Mouse (Mus musculus) forebrain, embryonic 16.5 days (tissue): ENCODE measurements around the gene Gchfr. TPM values are rescaled to one million over a fixed set of nuclear protein-coding genes. Genes with fewer than 3 reads are reported as not detected.

Experiments
- ATAC-seq: fragments of 200-750 bp; cut with Nextera tagmentation; 2 replicates; pipeline ENCODE4 v1.8.0; 2017; ENCODE audit warnings: mild to moderate bottlenecking, moderate library complexity
- H3K27ac ChIP-seq: fragments of 300-500 bp; sonication (generic); 2 replicates; pipeline ENCODE4 v1.5.1; 2014; ENCODE audit warnings: low read length, control low read depth
- H3K27me3 ChIP-seq: fragments of 300-500 bp; sonication (generic); replicated peaks from 2 replicates; pipeline ENCODE4 v1.6.1; 2014; ENCODE audit warnings: low read length; ENCODE audit not compliant: control insufficient read depth, insufficient read depth
- H3K36me3 ChIP-seq: fragments of 300-500 bp; sonication (generic); 2 replicates; pipeline ENCODE4 v1.6.1; 2014; ENCODE audit not compliant: control insufficient read depth, insufficient read depth
- H3K4me1 ChIP-seq: fragments of 300-500 bp; sonication (generic); replicated peaks from 2 replicates; pipeline ENCODE4 v1.6.1; 2014; ENCODE audit warnings: low read length; ENCODE audit not compliant: control insufficient read depth, insufficient read depth
- H3K4me2 ChIP-seq: fragments of 300-500 bp; sonication (generic); 2 replicates; pipeline ENCODE4 v1.6.1; 2014; ENCODE audit warnings: mild to moderate bottlenecking, low read length, control low read depth
- H3K4me3 ChIP-seq: fragments of 300-500 bp; sonication (generic); replicated peaks from 2 replicates; pipeline ENCODE4 v1.5.1; 2014; ENCODE audit warnings: mild to moderate bottlenecking, low read length, control low read depth
- H3K9ac ChIP-seq: fragments of 300-500 bp; sonication (generic); replicated peaks from 2 replicates; pipeline ENCODE4 v1.6.1; 2014; ENCODE audit warnings: low read depth, low read length, control low read depth
- H3K9me3 ChIP-seq: fragments of 300-500 bp; sonication (generic); 2 replicates; pipeline ENCODE4 v1.6.1; 2016; ENCODE audit warnings: low read length; ENCODE audit not compliant: control insufficient read depth
- WGBS: fragments of 180-500 bp; shearing (Covaris S2); extraction: QIAGEN DNeasy Blood & Tissue Kit; methylation state at CpG from one replicate; pipeline ENCODE4 v1.1.7; 2014; 5-methylcytosine and 5-hydroxymethylcytosine counted together
- polyA plus RNA-seq: library from polyadenylated mRNA; unstranded; fragments of >200 nt; fragmentation: Nextera tagmentation; extraction: Ambion mirVana; gene quantifications from 2 replicates; pipeline ENCODE4 v1.2.1, GENCODE M21; 2015

Gene Gchfr
- polyA plus RNA-seq, result 0.47 and 0.55 TPM in 2 replicates

- under 1% methylated on average over 60 of the region's 60 CpGs for WGBS
- Histone ChIP-seq H3K4me3 (peak within 1 kb of the TSS; percentile 61), H3K4me2 (peak within 1 kb of the TSS; percentile 100), H3K27me3 (peaks cover 18% of the 10 kb centered on the region), H3K9ac (peak within 1 kb of the TSS; percentile 33), H3K36me3 (no peaks in the 10 kb centered on the region), H3K27ac (no peak within 1 kb of the TSS), H3K9me3 (no peaks in the 10 kb centered on the region), H3K4me1 (peaks cover 15% of the 10 kb centered on the region)
- peak; percentile 69 for ATAC-seq
These were observed at the start of gene Gchfr for GRCm38 (mm10) chr2:119166901-119167865. Gchfr (plus strand) TSS chr2:119167773.

- H3K4me1 ChIP-seq, result no peaks in the 10 kb centered on the region
- no peaks in the 10 kb centered on the region for H3K27me3 ChIP-seq
- 94% methylated on average over 5 of the region's 5 CpGs for WGBS
- H3K9ac ChIP-seq, result no peak overlapping the region
- no peak overlapping the region for H3K4me2 ChIP-seq
- H3K4me3 ChIP-seq, result no peak overlapping the region
- ATAC-seq, result no peak
- peaks cover 35% of the 10 kb centered on the region for H3K36me3 ChIP-seq
- no peak overlapping the region for H3K27ac ChIP-seq
- H3K9me3 ChIP-seq, result no peaks in the 10 kb centered on the region
These were observed 31.2 kb upstream of the Gchfr start for GRCm38 (mm10) chr2:119136346-119136898.

- Histone ChIP-seq H3K4me1 (no peaks in the 10 kb centered on the region), H3K27me3 (no peaks in the 10 kb centered on the region), H3K4me2 (no peak overlapping the region), H3K4me3 (no peak overlapping the region), H3K9ac (no peak overlapping the region), H3K36me3 (peaks cover 56% of the 10 kb centered on the region), H3K27ac (no peak overlapping the region), H3K9me3 (no peaks in the 10 kb centered on the region; the same call in 1 of the 2 replicates)
- ATAC-seq, result no peak
- WGBS, result 92% methylated on average over 2 of the region's 2 CpGs
These were observed 22.4 kb upstream of the Gchfr start for GRCm38 (mm10) chr2:119145199-119145598.

- H3K9me3 ChIP-seq, result no peaks in the 10 kb centered on the region; the same call in 1 of the 2 replicates
- H3K27ac ChIP-seq, result no peak overlapping the region
- H3K9ac ChIP-seq, result no peak overlapping the region
- peaks cover 54% of the 10 kb centered on the region for H3K36me3 ChIP-seq
- H3K27me3 ChIP-seq, result no peaks in the 10 kb centered on the region
- no peaks in the 10 kb centered on the region for H3K4me1 ChIP-seq
- H3K4me2 ChIP-seq, result no peak overlapping the region
- no peak for ATAC-seq
- no peak overlapping the region for H3K4me3 ChIP-seq
- 87% methylated on average over 6 of the region's 6 CpGs for WGBS
These were observed 21.1 kb upstream of the Gchfr start for GRCm38 (mm10) chr2:119146435-119146834.

- Histone ChIP-seq H3K36me3 (peaks cover 54% of the 10 kb centered on the region), H3K4me2 (no peak overlapping the region), H3K4me1 (no peaks in the 10 kb centered on the region), H3K4me3 (no peak overlapping the region), H3K27me3 (no peaks in the 10 kb centered on the region), H3K9me3 (no peaks in the 10 kb centered on the region; the same call in 1 of the 2 replicates), H3K9ac (no peak overlapping the region), H3K27ac (no peak overlapping the region)
- 85% methylated on average over 22 of the region's 22 CpGs for WGBS
- ATAC-seq, result no peak
These were observed 20.4 kb upstream of the Gchfr start for GRCm38 (mm10) chr2:119147160-119147678.

- 90% methylated on average over 8 of the region's 8 CpGs for WGBS
- Histone ChIP-seq H3K36me3 (peaks cover 52% of the 10 kb centered on the region), H3K4me3 (no peak overlapping the region), H3K9ac (no peak overlapping the region), H3K27ac (no peak overlapping the region), H3K4me1 (no peaks in the 10 kb centered on the region), H3K27me3 (no peaks in the 10 kb centered on the region), H3K9me3 (no peaks in the 10 kb centered on the region; the same call in 1 of the 2 replicates), H3K4me2 (no peak overlapping the region)
- ATAC-seq, result no peak
These were observed 19.8 kb upstream of the Gchfr start for GRCm38 (mm10) chr2:119147775-119148174.

GRCm38 (mm10) chr2:119152255-119152654 lies 15.3 kb upstream of the Gchfr start:
- Histone ChIP-seq H3K27me3 (no peaks in the 10 kb centered on the region), H3K4me1 (peaks cover 12% of the 10 kb centered on the region), H3K27ac (no peak overlapping the region), H3K4me3 (no peak overlapping the region), H3K9me3 (no peaks in the 10 kb centered on the region), H3K4me2 (no peak overlapping the region), H3K9ac (no peak overlapping the region), H3K36me3 (peaks cover 30% of the 10 kb centered on the region)
- 92% methylated on average over 6 of the region's 6 CpGs for WGBS
- ATAC-seq, result no peak

- peaks cover 21% of the 10 kb centered on the region for H3K36me3 ChIP-seq
- ATAC-seq, result no peak
- H3K4me2 ChIP-seq, result no peak overlapping the region
- no peak overlapping the region for H3K9ac ChIP-seq
- no peak overlapping the region for H3K27ac ChIP-seq
- H3K27me3 ChIP-seq, result no peaks in the 10 kb centered on the region
- peaks cover 16% of the 10 kb centered on the region for H3K4me1 ChIP-seq
- no peak overlapping the region for H3K4me3 ChIP-seq
- no peaks in the 10 kb centered on the region for H3K9me3 ChIP-seq
- 88% methylated on average over 2 of the region's 2 CpGs for WGBS
These were observed 12.9 kb upstream of the Gchfr start for GRCm38 (mm10) chr2:119154683-119155082.

- H3K36me3 ChIP-seq, result peaks cover 16% of the 10 kb centered on the region
- no peak overlapping the region for H3K4me3 ChIP-seq
- peaks cover 16% of the 10 kb centered on the region for H3K4me1 ChIP-seq
- ATAC-seq, result no peak
- 83% methylated on average over 9 of the region's 9 CpGs for whole genome bisulfite sequencing
- no peak overlapping the region for H3K27ac ChIP-seq
- no peak overlapping the region for H3K9ac ChIP-seq
- H3K27me3 ChIP-seq, result no peaks in the 10 kb centered on the region
- H3K9me3 ChIP-seq, result no peaks in the 10 kb centered on the region
- H3K4me2 ChIP-seq, result no peak overlapping the region
These were observed 12.2 kb upstream of the Gchfr start for GRCm38 (mm10) chr2:119155388-119155787.
